Mouse (Mus musculus): ENCODE results near the gene Kif26b.

- TF ChIP-seq CTCF (IDR thresholded peaks at IDR 0.05; ENCODE audit: control insufficient read depth, insufficient read depth, low read length): no peak
- TF ChIP-seq POLR2A (IDR thresholded peaks at IDR 0.05; ENCODE audit: borderline replicate concordance, control insufficient read depth, low read depth, low read length): no peak
Observed at GRCm38 (mm10) chr1:178661035-178661434, 132.1 kb downstream of the Kif26b start.
